Mouse (Mus musculus) cerebellum, postnatal 10 days (tissue): ENCODE measurements around the gene Flywch1.

Source experiments
- DNase-seq, 2 experiments: peaks; one replicate each; pipeline ENCODE4 v3.0.0; 2021; ENCODE audit warnings: mixed read lengths in 2 of 2

Gene Flywch1

DNA sequence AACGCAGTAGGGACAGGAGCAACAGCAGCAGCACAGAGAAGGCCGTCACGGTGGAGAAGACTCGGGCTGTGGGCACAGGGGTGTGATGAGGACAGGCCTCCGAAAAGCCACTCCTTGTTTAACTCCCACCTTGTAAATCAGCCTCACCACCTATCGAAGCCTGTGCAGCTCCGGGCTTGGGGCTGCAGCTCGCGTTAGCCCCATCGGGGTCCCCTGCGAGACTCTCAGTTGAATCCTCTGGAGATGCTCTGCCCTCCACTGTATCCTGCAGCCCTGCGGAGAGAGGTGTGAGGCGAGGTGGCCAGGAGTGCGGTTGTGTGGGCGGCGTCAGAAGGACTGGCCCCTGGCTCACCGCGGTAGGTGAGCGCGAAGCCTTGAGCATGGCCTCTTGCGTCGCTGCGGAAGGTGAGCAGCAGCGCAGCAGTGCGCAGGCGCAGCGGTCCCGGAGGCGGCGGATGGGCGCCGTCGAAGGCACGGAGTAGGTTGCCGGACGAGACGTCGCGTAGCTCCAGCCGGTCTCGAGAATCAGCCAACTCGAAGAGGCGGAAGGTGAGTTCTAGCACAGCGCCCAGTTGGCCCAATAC, 29.1 kb downstream of the Flywch1 start:
- peak; percentile 50 to 54 for DNase-seq

DNA sequence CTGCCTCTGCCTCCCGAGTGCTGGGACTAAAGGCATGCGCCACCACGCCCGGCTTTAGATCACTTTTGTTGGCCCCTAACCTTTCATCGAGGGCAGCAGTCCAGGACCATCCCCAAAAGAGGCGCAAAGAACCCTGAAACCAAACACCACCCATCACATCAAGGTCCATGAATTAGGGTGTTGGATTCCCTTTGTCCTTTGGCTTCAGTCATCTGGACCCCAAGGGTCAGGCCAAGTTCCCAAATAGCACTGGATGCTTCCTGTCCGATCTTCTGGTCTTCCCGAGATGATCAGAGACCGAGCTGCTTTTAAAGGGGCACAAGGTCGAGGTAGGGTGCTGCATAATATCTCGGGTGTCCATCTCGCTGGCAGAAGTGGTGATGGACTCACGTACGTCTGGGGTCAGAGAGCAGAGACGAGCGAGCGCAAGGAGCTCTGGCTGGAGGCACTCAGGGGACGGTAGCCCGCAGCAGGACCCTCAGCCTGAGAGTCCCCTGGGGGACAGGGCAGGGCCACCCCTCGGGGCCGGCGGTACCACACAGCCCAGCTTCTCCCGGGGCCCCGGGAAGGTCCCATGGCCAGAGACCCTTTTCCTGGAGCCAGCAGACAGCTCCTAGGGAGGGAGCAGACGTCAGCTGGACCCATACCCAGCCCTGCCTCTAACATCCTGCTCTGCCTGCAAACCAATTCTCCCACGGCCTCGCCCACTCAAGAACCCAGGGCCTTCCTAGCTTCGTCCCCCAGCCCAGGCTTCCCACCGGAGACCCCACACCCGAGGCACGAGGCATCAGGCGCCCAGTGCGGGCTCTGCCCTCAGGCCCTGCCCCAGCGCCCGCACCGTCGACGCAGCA, 29.8 kb downstream of the Flywch1 start:
- no peak for DNase-seq

GRCm38 (mm10) chr17:23740598-23741021, 30.8 kb downstream of the Flywch1 start, which contains the start of gene Paqr4:
Paqr4 (minus strand) TSS chr17:23740867.
- DNase-seq, result peak; percentile 48 to 58

GRCm38 (mm10) chr17:23740136-23740584, 31.2 kb downstream of the Flywch1 start:
- DNase-seq, result peak; percentile 93 to 95

GRCm38 (mm10) chr17:23739202-23740135, 31.9 kb downstream of the Flywch1 start:
- peak; percentile 58 to 63 for DNase-seq

DNA sequence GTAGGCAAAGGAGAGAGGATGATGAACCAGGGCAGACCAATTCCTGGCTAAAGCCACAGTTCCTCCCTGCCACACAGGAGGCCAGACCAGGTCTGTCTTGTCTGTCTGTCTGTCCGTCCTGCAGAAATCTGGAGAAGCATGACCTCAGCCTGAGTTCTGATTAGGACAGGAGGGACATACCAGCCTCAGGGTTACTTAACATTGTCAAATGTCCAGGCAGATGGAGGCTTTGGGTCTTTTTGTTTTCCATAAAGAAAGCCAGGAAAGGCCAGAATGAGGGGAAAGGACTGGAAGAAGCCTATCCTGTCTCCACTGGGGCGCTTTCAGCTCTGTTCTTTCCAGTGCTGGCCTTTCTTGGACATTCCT, 32.6 kb downstream of the Flywch1 start:
- no peak for DNase-seq

DNA sequence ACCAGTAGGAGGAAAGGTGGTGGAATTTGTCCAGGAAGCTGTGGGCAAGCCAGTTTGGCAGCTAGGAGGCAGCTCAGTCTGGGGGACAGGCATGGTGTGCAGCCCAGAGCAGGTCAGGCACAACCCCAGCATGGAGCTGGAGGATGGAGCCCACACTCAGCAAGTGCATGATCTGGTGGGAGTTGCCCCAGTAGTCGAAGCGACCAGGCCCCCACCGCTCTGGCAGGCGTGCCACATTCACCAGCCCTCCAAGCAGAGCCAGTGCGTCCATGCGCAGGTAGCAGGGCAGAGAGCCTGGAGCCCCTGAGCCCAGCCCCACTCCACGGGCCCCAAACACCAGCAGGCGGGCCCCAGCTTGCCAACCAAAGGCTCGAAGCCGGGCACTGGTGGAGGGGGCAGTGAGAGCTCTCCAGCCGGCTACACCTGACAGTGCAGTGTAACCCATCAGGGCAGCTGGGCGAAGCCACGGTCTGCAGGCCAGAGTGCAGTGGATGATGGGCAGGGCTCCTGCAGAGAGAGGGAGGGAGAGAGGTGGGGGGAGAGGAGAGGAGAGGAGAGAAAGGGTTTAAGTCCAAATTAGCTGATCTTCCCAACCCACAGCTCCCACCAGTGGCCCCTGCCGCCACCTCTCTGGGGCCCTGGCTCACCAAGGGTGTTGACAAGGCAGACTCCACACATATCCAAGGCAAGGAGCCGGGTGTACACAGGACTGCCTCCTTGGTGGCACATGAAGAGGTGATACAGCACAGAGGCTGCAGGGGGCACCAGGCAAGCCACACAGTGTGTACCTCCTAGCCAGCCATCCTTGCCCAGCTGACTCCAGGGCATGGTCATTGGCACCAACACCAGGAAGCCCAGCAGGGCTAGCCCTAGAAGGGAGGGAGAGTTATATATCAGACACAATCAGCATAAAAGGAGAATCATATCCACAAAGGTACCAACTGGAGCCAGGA, 33.6 kb downstream of the Flywch1 start:
- peak in 1 of 2 experiments; percentile 53 for DNase-seq

DNA sequence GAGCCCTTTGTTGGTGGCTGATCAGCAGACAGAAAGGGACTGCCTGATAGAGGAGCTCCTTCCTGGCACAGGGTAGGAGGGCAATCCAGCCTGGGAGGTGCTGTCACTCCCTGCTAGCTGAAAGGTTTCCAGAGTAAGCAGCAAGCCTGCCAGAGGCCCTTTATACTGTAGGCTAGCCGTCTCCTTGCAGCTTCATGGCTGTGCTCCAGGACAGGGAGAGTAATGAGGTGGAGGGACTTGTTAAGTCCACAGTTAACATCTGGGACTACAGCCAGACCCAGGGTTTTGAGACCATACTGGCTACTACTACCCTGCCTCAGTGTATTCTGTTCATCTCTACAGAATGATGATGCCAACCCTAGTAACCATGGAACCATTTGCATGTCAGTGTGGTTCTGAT, 37.1 kb downstream of the Flywch1 start:
- peak in 1 of 2 experiments; percentile 33 for DNase-seq

- DNase-seq, result no peak
Observed at GRCm38 (mm10) chr17:23730441-23730840, 41.0 kb downstream of the Flywch1 start.

DNA sequence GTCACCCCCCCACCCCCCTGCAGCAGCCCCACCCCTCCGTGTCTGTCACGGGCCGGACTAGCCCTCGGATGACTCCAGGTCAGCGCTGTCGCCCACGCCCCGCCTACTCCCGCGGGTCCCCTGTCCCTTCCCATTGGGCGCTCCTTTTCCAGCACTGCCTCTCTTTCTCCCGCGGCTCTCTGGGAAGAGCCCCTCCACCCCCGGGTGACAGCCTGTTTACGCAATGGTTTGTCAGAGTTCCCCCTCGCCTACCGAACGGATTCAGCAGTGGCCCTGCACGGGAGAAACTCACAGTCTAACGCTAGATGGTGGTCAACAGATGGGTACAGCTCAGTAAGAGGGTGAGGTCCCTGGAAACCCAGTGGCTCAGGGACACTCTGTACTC, 44.7 kb downstream of the Flywch1 start:
- peak; percentile 88 to 92 for DNase-seq

DNA sequence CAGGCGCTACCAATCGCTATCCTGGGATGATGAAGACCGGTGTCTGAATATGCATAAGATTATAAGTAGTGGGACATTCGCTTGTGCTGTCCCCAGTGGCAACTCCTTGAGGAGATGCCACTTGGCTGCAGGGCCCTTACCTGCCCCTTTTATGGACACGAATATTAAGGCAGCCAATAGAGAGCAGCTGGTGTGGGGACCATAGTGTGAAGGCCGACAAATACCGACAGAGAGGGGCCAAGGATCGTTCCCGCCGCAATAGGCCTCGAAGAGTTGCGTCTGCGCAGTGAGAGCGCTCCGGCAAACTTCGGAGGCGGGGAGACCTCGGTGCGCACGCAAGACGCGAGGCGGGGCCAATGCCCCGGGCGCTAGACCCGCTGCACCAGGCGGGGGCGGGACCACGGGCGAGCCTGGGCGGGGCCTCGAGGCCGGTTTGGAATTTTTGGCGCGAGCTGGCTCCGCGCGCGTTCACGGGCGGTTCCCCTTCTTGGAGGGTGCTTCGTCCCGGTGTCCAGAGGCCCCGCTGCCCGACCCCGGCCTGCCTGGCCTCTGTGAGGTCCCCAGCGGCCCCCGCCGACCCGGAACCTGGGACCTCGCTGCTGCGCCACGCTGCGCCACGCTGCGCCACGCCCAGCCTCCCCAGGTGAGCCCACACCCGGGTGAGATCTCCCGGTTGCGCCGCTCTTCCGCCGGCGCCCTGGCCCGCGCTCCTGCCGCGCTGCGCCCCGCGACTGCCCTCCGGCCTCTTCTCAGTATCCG, 45.2 kb downstream of the Flywch1 start, which contains the start of gene Pkmyt1:
Gene Pkmyt1 (plus strand): TSS at position 338 of the 759 bp plus-strand sequence.
- peak; percentile 98 for DNase-seq

DNA sequence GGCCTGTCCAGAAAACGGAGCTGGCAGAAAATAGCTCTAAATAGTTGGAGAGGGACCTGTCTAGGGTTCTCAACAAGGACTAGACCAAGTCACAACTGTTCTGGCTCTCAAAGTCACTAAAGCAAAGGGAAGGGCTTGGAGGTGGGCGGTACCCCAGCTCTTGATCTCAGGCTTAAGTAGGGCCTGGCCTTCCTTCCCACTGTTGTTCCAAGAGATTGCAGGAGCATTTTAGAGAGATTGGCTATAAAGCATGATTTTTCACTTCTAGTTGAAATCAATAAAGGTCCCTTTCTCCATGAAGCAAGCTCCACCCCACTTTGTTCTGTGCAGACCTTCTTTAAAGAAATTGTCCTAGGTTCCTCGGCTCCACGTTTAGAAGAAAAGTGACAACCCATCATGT, 45.9 kb downstream of the Flywch1 start:
- peak in 1 of 2 experiments; percentile 30 for DNase-seq

DNA sequence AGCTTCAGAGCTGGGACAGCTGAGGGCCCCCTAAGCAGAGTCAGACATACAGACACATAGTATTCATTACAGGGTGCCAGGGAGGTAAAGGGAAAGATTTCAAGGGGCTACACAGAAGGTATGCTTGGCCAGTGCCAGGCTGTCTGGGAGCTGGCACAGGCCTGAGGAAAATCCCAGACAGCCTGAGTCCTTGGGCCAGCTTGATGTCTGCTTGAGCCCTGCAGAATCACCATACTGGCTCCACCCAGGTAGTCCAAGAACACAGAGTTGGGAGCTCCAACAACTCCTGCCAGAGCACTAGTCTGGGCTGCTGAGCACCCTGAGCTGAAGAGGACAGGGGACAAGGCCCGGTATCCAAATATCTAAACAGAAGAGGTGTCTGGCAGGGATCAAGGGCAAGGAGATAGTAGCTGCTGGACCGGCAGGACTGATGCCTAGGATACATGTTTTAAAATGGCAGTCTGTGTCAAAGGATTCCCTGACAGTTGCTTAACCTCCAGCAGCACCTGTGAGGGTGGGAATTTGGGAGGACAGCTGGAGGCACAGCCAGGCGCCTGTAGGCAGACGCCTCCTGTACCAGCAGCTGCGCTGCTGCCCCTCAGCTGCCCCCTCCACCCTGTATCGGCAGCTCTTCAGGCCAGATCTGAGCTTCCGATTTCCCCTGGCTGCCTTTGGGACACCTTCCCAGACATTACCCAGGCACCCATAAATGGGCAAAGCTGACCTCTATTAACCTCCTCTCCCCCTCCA, 48.9 kb downstream of the Flywch1 start, which contains the start of gene 1520401A03Rik:
Gene 1520401A03Rik (minus strand): TSS at position 408 of the 750 bp plus-strand sequence.
- DNase-seq, result no peak

DNA sequence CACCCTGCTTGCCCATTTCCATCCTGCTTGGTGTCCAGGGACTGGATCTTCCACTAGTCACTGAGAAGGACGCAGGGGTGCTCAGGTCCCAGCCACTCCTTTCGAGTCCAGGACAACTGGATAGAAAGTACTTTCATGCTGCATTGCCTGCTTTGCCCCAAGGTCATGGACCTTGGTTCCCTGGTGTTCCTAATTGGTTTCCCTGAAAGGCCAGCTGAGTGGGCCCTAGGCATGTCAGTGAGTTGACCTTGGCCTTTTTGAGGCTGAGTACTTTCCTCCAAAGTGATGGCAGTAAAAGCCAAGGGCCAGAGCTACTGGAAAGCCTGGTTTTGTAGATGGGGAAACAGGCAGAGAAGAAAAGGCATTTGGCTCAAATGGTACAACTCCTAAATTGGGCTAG, 49.5 kb downstream of the Flywch1 start:
- DNase-seq, result no peak

GRCm38 (mm10) chr17:23719455-23719854, 51.9 kb downstream of the Flywch1 start:
- DNase-seq, result no peak

DNA sequence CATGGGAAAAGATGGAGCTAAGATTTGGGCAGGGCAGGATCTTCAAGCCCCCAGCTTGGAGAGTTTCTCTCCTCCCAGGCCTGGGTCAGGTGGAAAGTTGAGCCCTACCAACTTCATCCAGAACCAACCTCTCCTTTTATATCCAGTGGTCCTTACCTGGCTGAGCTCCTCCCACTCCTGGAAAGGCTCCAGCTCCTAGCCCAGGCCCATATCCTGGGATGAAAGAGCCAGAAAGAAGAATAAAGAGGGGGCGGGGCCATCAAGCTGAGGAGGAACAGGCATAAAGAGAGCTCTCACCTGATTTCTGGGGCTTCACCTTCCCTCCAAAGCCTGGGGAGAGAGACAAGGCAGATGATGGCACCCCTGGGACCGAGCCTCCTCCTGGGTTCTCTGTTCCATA, 54.4 kb downstream of the Flywch1 start:
- no peak for DNase-seq

GRCm38 (mm10) chr17:23706212-23706611, 65.2 kb downstream of the Flywch1 start:
- DNase-seq, result peak; percentile 90 to 92

GRCm38 (mm10) chr17:23705525-23706104, 65.8 kb downstream of the Flywch1 start:
- DNase-seq, result no peak

GRCm38 (mm10) chr17:23704741-23705140, 66.7 kb downstream of the Flywch1 start:
- DNase-seq, result peak; percentile 52 to 55

DNA sequence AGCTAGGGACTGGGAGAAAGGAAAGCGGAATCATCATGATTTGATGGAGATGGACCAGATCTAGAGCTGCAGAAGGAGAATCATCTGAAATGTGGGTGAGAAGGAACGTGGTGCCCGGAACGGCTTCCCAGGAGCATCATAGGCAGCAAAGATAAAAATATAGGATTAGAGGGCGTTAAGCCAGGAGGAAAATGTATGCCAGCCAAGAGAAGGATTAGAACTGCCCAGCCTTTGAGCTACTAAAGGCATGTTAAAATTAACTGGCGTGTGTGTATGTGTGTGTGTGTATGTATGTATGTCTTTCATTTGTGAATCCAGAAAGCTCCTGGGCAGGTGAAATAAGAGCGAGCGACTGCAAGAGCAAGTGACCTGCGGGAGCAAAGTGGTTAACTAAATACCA, 68.1 kb downstream of the Flywch1 start:
- DNase-seq, result no peak
